Mouse (Mus musculus) myocyte (in vitro differentiated cells): ENCODE results near the gene Phyhd1. TPM values are rescaled to one million over a fixed set of nuclear protein-coding genes. Genes with fewer than 3 reads are reported as not detected.
A peak's percentile ranks its signal among the peaks of the same experiment; 100 is the strongest.

Source experiments
- H3K27me3 ChIP-seq: one replicate; pipeline ENCODE4 v1.6.1; 2011; ENCODE audit not compliant: control insufficient read depth, insufficient read depth, insufficient read length
- H3K36me3 ChIP-seq: one replicate; pipeline ENCODE4 v1.6.1; 2011; ENCODE audit not compliant: control insufficient read depth, insufficient read depth
- H3K4me2 ChIP-seq: one replicate; pipeline ENCODE4 v1.6.1; 2011; ENCODE audit warnings: low read depth, control low read depth
- H3K4me3 ChIP-seq: one replicate; pipeline ENCODE4 v1.5.1; 2011; ENCODE audit warnings: mild to moderate bottlenecking, control low read depth, moderate library complexity
- H3K79me2 ChIP-seq: one replicate; pipeline ENCODE4 v1.6.1; 2011; ENCODE audit not compliant: control insufficient read depth, insufficient read depth
- H3ac ChIP-seq: one replicate; pipeline ENCODE4 v1.6.1; 2011; ENCODE audit not compliant: control insufficient read depth, insufficient read length
- CEBPB ChIP-seq: IDR thresholded peaks from 2 replicates; pipeline ENCODE4 v1.6.1; 2011; ENCODE audit warnings: mild to moderate bottlenecking, moderate library complexity; ENCODE audit not compliant: poor library complexity, insufficient read depth, severe bottlenecking
- E2F4 ChIP-seq: IDR thresholded peaks from one replicate; pipeline ENCODE4 v1.6.1; 2011; ENCODE audit warnings: mild to moderate bottlenecking, control low read depth, moderate library complexity; ENCODE audit not compliant: insufficient read depth
- MAX ChIP-seq: IDR thresholded peaks from one replicate; pipeline ENCODE4 v1.6.1; 2011; ENCODE audit warnings: low read depth, mild to moderate bottlenecking, control low read depth
- MYOD1 ChIP-seq, 3 experiments: IDR thresholded peaks; one replicate each; pipeline ENCODE4 v1.6.1; 2011; ENCODE audit warnings: control low read depth in 2 of 3, low read depth in 2 of 3, mild to moderate bottlenecking in 2 of 3, moderate library complexity in 1 of 3; ENCODE audit not compliant: insufficient read length in 2 of 3, control insufficient read depth in 1 of 3
- MYOG ChIP-seq, 3 experiments: IDR thresholded peaks; one replicate each; pipeline ENCODE4 v1.6.1; 2011; ENCODE audit warnings: control low read depth in 2 of 3, low read depth in 2 of 3, mild to moderate bottlenecking in 2 of 3; ENCODE audit not compliant: insufficient read length in 2 of 3, control insufficient read depth in 1 of 3, insufficient read depth in 1 of 3
- POLR2A ChIP-seq: IDR thresholded peaks from one replicate; pipeline ENCODE4 v1.6.1; 2011; ENCODE audit warnings: low read depth, mild to moderate bottlenecking, control low read depth, moderate library complexity; ENCODE audit not compliant: insufficient read length
- POLR2AphosphoS2 ChIP-seq: IDR thresholded peaks from one replicate; pipeline ENCODE4 v1.6.1; 2011; ENCODE audit warnings: low read depth, control low read depth; ENCODE audit not compliant: insufficient read length
- REST ChIP-seq: IDR thresholded peaks from one replicate; pipeline ENCODE4 v1.6.1; 2011; ENCODE audit warnings: mild to moderate bottlenecking, control low read depth, moderate library complexity; ENCODE audit not compliant: insufficient read depth, insufficient read length
- SRF ChIP-seq: IDR thresholded peaks from one replicate; pipeline ENCODE4 v1.6.1; 2011; ENCODE audit warnings: low read depth; ENCODE audit not compliant: control insufficient read depth, insufficient read length
- TCF12 ChIP-seq: IDR thresholded peaks from one replicate; pipeline ENCODE4 v1.6.1; 2011; ENCODE audit warnings: mild to moderate bottlenecking, control low read depth; ENCODE audit not compliant: poor library complexity, insufficient read depth, severe bottlenecking
- TCF3 ChIP-seq: IDR thresholded peaks from one replicate; pipeline ENCODE4 v1.6.1; 2011; ENCODE audit warnings: low read depth, control low read depth; ENCODE audit not compliant: insufficient read length
- USF1 ChIP-seq: IDR thresholded peaks from one replicate; pipeline ENCODE4 v1.6.1; 2011; ENCODE audit warnings: low read depth, mild to moderate bottlenecking, control low read depth, moderate library complexity
- polyA plus RNA-seq: library from polyadenylated mRNA; unstranded; fragments of >200 nt; fragmentation: generic; extraction: Trizol; gene quantifications from one replicate; pipeline ENCODE4 v1.2.1, GENCODE M21; 2012; ENCODE audit warnings: missing spikeins

Gene Phyhd1
- polyA plus RNA-seq, 1 experiment, result 14.7 TPM

GRCm38 (mm10) chr2:30259131-30260064 lies 6.6 kb upstream of the Phyhd1 start:
- H3ac ChIP-seq, result peak overlapping the region; percentile 7
- H3K27me3 ChIP-seq, result no peaks in the 10 kb centered on the region
- H3K36me3 ChIP-seq, result peaks cover 59% of the 10 kb centered on the region
- TF ChIP-seq USF1 (peak; percentile 64), POLR2AphosphoS2 (no peak), MAX (no peak), POLR2A (peak; percentile 19)
- peak overlapping the region; percentile 93 for H3K4me2 ChIP-seq
- H3K79me2 ChIP-seq, result peaks cover 39% of the 10 kb centered on the region
- H3K4me3 ChIP-seq, result peak overlapping the region; percentile 25

- Histone ChIP-seq H3K79me2 (peaks cover 39% of the 10 kb centered on the region), H3K27me3 (no peaks in the 10 kb centered on the region), H3ac (no peak overlapping the region), H3K4me2 (no peak overlapping the region), H3K36me3 (peaks cover 61% of the 10 kb centered on the region), H3K4me3 (no peak overlapping the region)
- TF ChIP-seq POLR2AphosphoS2 (no peak), E2F4 (no peak), CEBPB (no peak), TCF3 (no peak), REST (no peak), MAX (no peak), TCF12 (no peak), MYOG (IDR thresholded peaks at IDR 0.05; ENCODE audit: control insufficient read depth in 1 of 3, insufficient read depth in 1 of 3, insufficient read length in 2 of 3, low read depth in 2 of 3) (no peak), POLR2A (no peak), MYOD1 (IDR thresholded peaks at IDR 0.05; ENCODE audit: control insufficient read depth in 1 of 3, insufficient read length in 2 of 3, low read depth in 2 of 3) (no peak), USF1 (no peak), SRF (no peak)
These were observed 4.8 kb upstream of the Phyhd1 start for GRCm38 (mm10) chr2:30261064-30261736.

- TF ChIP-seq MAX (no peak), REST (no peak), POLR2AphosphoS2 (no peak), TCF12 (no peak), SRF (no peak), POLR2A (no peak), MYOG (IDR thresholded peaks at IDR 0.05; ENCODE audit: control insufficient read depth in 1 of 3, insufficient read depth in 1 of 3, insufficient read length in 2 of 3, low read depth in 2 of 3) (no peak), E2F4 (no peak)
- Histone ChIP-seq H3K27me3 (no peaks in the 10 kb centered on the region), H3K79me2 (peaks cover 39% of the 10 kb centered on the region), H3K4me2 (no peak overlapping the region), H3ac (no peak overlapping the region), H3K36me3 (peaks cover 52% of the 10 kb centered on the region), H3K4me3 (no peak overlapping the region)
These were observed 3.8 kb upstream of the Phyhd1 start for GRCm38 (mm10) chr2:30261921-30262839.

- Histone ChIP-seq H3K79me2 (peaks cover 36% of the 10 kb centered on the region), H3K36me3 (peaks cover 49% of the 10 kb centered on the region), H3K4me2 (no peak overlapping the region), H3K4me3 (no peak overlapping the region), H3K27me3 (no peaks in the 10 kb centered on the region), H3ac (no peak overlapping the region)
- no peak for TF ChIP-seq POLR2AphosphoS2
- no peak for TF ChIP-seq TCF12
- no peak for TF ChIP-seq MYOD1 (IDR thresholded peaks at IDR 0.05; ENCODE audit: control insufficient read depth in 1 of 3, insufficient read length in 2 of 3, low read depth in 2 of 3)
- TF ChIP-seq SRF, result no peak
- no peak for TF ChIP-seq REST
- TF ChIP-seq POLR2A, result no peak
- no peak for TF ChIP-seq TCF3
These were observed 3.1 kb upstream of the Phyhd1 start for GRCm38 (mm10) chr2:30262840-30263441.
